Mouse (Mus musculus) heart, embryonic 14.5 days (tissue): ENCODE measurements around the gene Sdk2. TPM values are rescaled to one million over a fixed set of nuclear protein-coding genes. Genes with fewer than 3 reads are reported as not detected.

Experiments
- ATAC-seq: fragments of 200-750 bp; cut with Nextera tagmentation; 2 replicates; pipeline ENCODE4 v1.8.0; 2017; ENCODE audit warnings: low read depth, moderate TSS enrichment; ENCODE audit not compliant: insufficient number of reproducible peaks, insufficient read depth, low FRiP score
- H3K27ac ChIP-seq, 2 experiments: fragments of 200-500 bp in 1 of 2; fragments of 300-500 bp in 1 of 2; sonication (generic) in 1 of 2; replicated peaks in 1 of 2; 2 replicates each; pipeline ENCODE4 v1.5.1; 2012 to 2014; ENCODE audit warnings: low read depth in 2 of 2, low read length in 2 of 2, control low read depth in 1 of 2, mild to moderate bottlenecking in 1 of 2, mixed read lengths in 1 of 2; ENCODE audit not compliant: control insufficient read depth in 1 of 2, insufficient read depth in 1 of 2
- H3K27me3 ChIP-seq: fragments of 300-500 bp; sonication (generic); 2 replicates; pipeline ENCODE4 v1.6.1; 2014; ENCODE audit warnings: mild to moderate bottlenecking, low read length, control low read depth; ENCODE audit not compliant: control insufficient read depth, insufficient read depth
- H3K36me3 ChIP-seq: fragments of 300-500 bp; sonication (generic); 2 replicates; pipeline ENCODE4 v1.6.1; 2014; ENCODE audit warnings: mild to moderate bottlenecking, control low read depth, low read length, mixed read lengths; ENCODE audit not compliant: control insufficient read depth, insufficient read depth
- H3K4me1 ChIP-seq, 2 experiments: fragments of 200-500 bp in 1 of 2; fragments of 300-500 bp in 1 of 2; sonication (generic) in 1 of 2; 2 replicates each; pipeline ENCODE4 v1.6.1; 2012 to 2014; ENCODE audit warnings: low read length in 2 of 2, control low read depth in 1 of 2, mixed read lengths in 1 of 2; ENCODE audit not compliant: control insufficient read depth in 2 of 2, insufficient read depth in 2 of 2
- H3K4me2 ChIP-seq: fragments of 300-500 bp; sonication (generic); 2 replicates; pipeline ENCODE4 v1.6.1; 2014; ENCODE audit warnings: mild to moderate bottlenecking, low read length
- H3K4me3 ChIP-seq, 2 experiments: fragments of 200-500 bp in 1 of 2; fragments of 300-500 bp in 1 of 2; sonication (generic) in 1 of 2; 2 replicates each; pipeline ENCODE4 v1.5.1; 2012 to 2014; ENCODE audit warnings: low read length in 2 of 2, mild to moderate bottlenecking in 2 of 2, control low read depth in 1 of 2, low read depth in 1 of 2, moderate library complexity in 1 of 2; ENCODE audit not compliant: control insufficient read depth in 1 of 2, insufficient read depth in 1 of 2
- H3K9ac ChIP-seq: fragments of 300-500 bp; sonication (generic); 2 replicates; pipeline ENCODE4 v1.6.1; 2014; ENCODE audit warnings: mild to moderate bottlenecking, low read length
- H3K9me3 ChIP-seq: fragments of 300-500 bp; sonication (generic); 2 replicates; pipeline ENCODE4 v1.6.1; 2016; ENCODE audit warnings: low read length, control low read depth; ENCODE audit not compliant: control insufficient read depth
- WGBS: fragments of 180-500 bp; shearing (Covaris S2); extraction: QIAGEN DNeasy Blood & Tissue Kit; methylation state at CpG from one replicate; pipeline ENCODE4 v1.1.7; 2014; 5-methylcytosine and 5-hydroxymethylcytosine counted together
- polyA plus RNA-seq: library from polyadenylated mRNA; unstranded; fragments of >200 nt; fragmentation: Nextera tagmentation; extraction: Ambion mirVana; gene quantifications from 2 replicates; pipeline ENCODE4 v1.2.1, GENCODE M21; 2014

The Sdk2 gene
- polyA plus RNA-seq, 1 experiment from 2014 or later: 2.4 TPM

- Histone ChIP-seq H3K27me3 (0 out of 2 replicates have a peak, but pooled peaks cover 3% of the 10 kb centered on the region), H3K9me3 (no peaks in the 10 kb centered on the region), H3K36me3 (no peaks in the 10 kb centered on the region), H3K9ac (no peak overlapping the region), H3K4me1 (peaks cover 34% of the 10 kb centered on the region in 2 experiments), H3K4me3 (no peak overlapping the region), H3K4me2 (peak overlapping the region; percentile 6; the same call in 1 of the 2 replicates), H3K27ac (0 out of 4 replicates have a peak overlapping the region, but pooled peaks of 1 of the 2 experiments have one; percentile 1)
- peak; percentile 26; the same call in 1 of the 2 replicates for ATAC-seq
- WGBS: 33% methylated on average over 12 of the region's 12 CpGs
Observed at GRCm38 (mm10) chr11:113802456-113802855, 264.4 kb downstream of the Sdk2 start.

GRCm38 (mm10) chr11:113800026-113800425 lies 266.8 kb downstream of the Sdk2 start:
- no peak for ATAC-seq
- peaks cover 32 to 34% of the 10 kb centered on the region in 2 experiments for H3K4me1 ChIP-seq

GRCm38 (mm10) chr11:113799041-113799447 lies 267.8 kb downstream of the Sdk2 start:
- Histone ChIP-seq H3K27ac (no peak overlapping the region), H3K27me3 (0 out of 2 replicates have a peak, but pooled peaks cover 3% of the 10 kb centered on the region), H3K9ac (no peak overlapping the region), H3K4me2 (peak overlapping the region; percentile 22), H3K36me3 (no peaks in the 10 kb centered on the region), H3K4me1 (peaks cover 32 to 34% of the 10 kb centered on the region in 2 experiments), H3K4me3 (no peak overlapping the region), H3K9me3 (no peaks in the 10 kb centered on the region)
- 20% methylated on average over 14 of the region's 14 CpGs for WGBS
- ATAC-seq: no peak

More at GRCm38 (mm10) chr11:113800026-113800425, 266.8 kb downstream of the Sdk2 start:
- Histone ChIP-seq H3K9me3 (no peaks in the 10 kb centered on the region), H3K4me3 (no peak overlapping the region), H3K4me2 (no peak overlapping the region), H3K27ac (no peak overlapping the region), H3K27me3 (0 out of 2 replicates have a peak, but pooled peaks cover 3% of the 10 kb centered on the region), H3K36me3 (no peaks in the 10 kb centered on the region), H3K9ac (no peak overlapping the region)
- 95% methylated on average over 12 of the region's 12 CpGs for WGBS

- no peaks in the 10 kb centered on the region for H3K9me3 ChIP-seq
- no peak for ATAC-seq
- peaks cover 30 to 31% of the 10 kb centered on the region in 2 experiments for H3K4me1 ChIP-seq
- H3K27ac ChIP-seq: no peak overlapping the region
- no peak overlapping the region for H3K4me2 ChIP-seq
- H3K36me3 ChIP-seq: no peaks in the 10 kb centered on the region
- H3K27me3 ChIP-seq: 0 out of 2 replicates have a peak, but pooled peaks cover 3% of the 10 kb centered on the region
- H3K4me3 ChIP-seq: no peak overlapping the region
- WGBS: 73% methylated on average over 6 of the region's 6 CpGs
- no peak overlapping the region for H3K9ac ChIP-seq
Observed at GRCm38 (mm10) chr11:113798011-113798410, 268.8 kb downstream of the Sdk2 start.

GRCm38 (mm10) chr11:113797014-113797983 lies 269.5 kb downstream of the Sdk2 start:
- Histone ChIP-seq H3K27ac (no peak overlapping the region), H3K4me1 (peaks cover 23 to 24% of the 10 kb centered on the region in 2 experiments), H3K36me3 (no peaks in the 10 kb centered on the region), H3K4me2 (no peak overlapping the region), H3K27me3 (0 out of 2 replicates have a peak, but pooled peaks cover 3% of the 10 kb centered on the region), H3K9me3 (no peaks in the 10 kb centered on the region), H3K9ac (no peak overlapping the region), H3K4me3 (no peak overlapping the region)
- WGBS: 51% methylated on average over 19 of the region's 19 CpGs
- ATAC-seq: no peak

GRCm38 (mm10) chr11:113795846-113796245 lies 271.0 kb downstream of the Sdk2 start:
- no peaks in the 10 kb centered on the region for H3K36me3 ChIP-seq
- peaks cover 18% of the 10 kb centered on the region in 2 experiments for H3K4me1 ChIP-seq
- no peak overlapping the region for H3K4me3 ChIP-seq
- no peaks in the 10 kb centered on the region for H3K9me3 ChIP-seq
- no peak overlapping the region for H3K27ac ChIP-seq
- no peak overlapping the region for H3K9ac ChIP-seq
- H3K4me2 ChIP-seq: no peak overlapping the region
- WGBS: 72% methylated on average over 12 of the region's 12 CpGs
- 0 out of 2 replicates have a peak, but pooled peaks cover 3% of the 10 kb centered on the region for H3K27me3 ChIP-seq
- ATAC-seq: no peak

GRCm38 (mm10) chr11:113791357-113792215 lies 275.3 kb downstream of the Sdk2 start:
- no peak overlapping the region for H3K4me2 ChIP-seq
- H3K4me3 ChIP-seq: no peak overlapping the region
- H3K9ac ChIP-seq: no peak overlapping the region
- H3K9me3 ChIP-seq: no peaks in the 10 kb centered on the region
- H3K36me3 ChIP-seq: no peaks in the 10 kb centered on the region
- peaks cover 7 to 12% of the 10 kb centered on the region in 2 experiments; a peak in 3 of 4 replicates for H3K4me1 ChIP-seq
- ATAC-seq: no peak
- H3K27me3 ChIP-seq: no peaks in the 10 kb centered on the region
- WGBS: 65% methylated on average over 16 of the region's 16 CpGs
- no peak overlapping the region for H3K27ac ChIP-seq
